Mouse (Mus musculus) macrophage (primary cell): ENCODE measurements around the gene Rps6ka1. TPM values are rescaled to one million over a fixed set of nuclear protein-coding genes. Genes with fewer than 3 reads are reported as not detected.
"Not testable (repeated sequence)": the region's sequence is repeated elsewhere in the genome, so short reads cannot be mapped to it uniquely, and the experiment has no call there.

ENCODE experiments used
- H3K27ac ChIP-seq: fragments of 350-480 bp; formaldehyde crosslinking; 2 replicates; pipeline ENCODE4 v1.9.0; 2021
- H3K36me3 ChIP-seq: fragments of 350-480 bp; formaldehyde crosslinking; 2 replicates; pipeline ENCODE4 v1.9.0; 2021; ENCODE audit errors: inconsistent target
- H3K4me3 ChIP-seq: fragments of 350-480 bp; formaldehyde crosslinking; 2 replicates; pipeline ENCODE4 v1.9.0; 2021; ENCODE audit errors: inconsistent target
- H3K79me2 ChIP-seq: fragments of 350-480 bp; formaldehyde crosslinking; 2 replicates; pipeline ENCODE4 v1.9.0; 2021; ENCODE audit errors: inconsistent target
- WGBS: methylation state at CpG from one replicate; pipeline ENCODE4 v1.1.7; 2026; ENCODE audit warnings: inconsistent platforms; ENCODE audit not compliant: missing documents; 5-methylcytosine and 5-hydroxymethylcytosine counted together
- polyA plus RNA-seq: library from polyadenylated mRNA; stranded (reverse); fragments of 250-400 nt; gene quantifications from 3 replicates; pipeline ENCODE4 v1.2.4, GENCODE M21; 2018; ENCODE audit warnings: inconsistent platforms

The Rps6ka1 gene
- polyA plus RNA-seq, 1 experiment from 2014 or later: 43.0 TPM

DNA sequence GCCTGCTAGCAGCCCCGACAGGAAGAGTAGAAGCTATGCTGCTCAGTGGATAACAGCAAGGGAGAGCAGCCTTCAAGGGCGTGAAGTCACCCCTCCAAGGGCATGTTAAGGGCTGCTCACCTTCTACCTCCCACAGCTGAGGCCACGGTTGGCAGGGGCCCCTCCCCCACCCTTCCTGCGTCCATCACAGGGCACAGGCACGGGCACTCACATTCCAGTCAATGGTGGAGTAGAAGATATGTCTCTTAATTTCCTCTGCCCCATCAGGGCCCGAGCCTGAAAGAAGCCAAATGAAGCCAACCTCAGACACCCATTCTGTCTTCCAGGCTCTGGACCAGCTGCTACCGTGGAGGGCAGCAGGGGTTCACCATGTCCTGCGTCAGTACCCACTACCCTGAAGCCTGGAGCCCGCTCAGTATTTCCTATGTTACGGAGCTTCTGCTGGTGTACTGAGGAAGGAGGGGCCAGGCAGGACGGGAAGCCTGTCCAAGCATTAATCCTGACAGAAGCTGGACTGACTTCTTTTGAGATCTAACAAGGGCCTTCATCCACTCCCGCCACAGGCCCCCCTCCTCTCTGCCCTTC lies 23.7 kb downstream of the Rps6ka1 start:
- Histone ChIP-seq H3K36me3 (peaks cover 92% of the 10 kb centered on the region), H3K4me3 (no peak overlapping the region), H3K79me2 (peaks cover 8% of the 10 kb centered on the region; the same call in 1 of the 2 replicates), H3K27ac (no peak overlapping the region)
- 88% methylated on average over 12 of the region's 12 CpGs for WGBS

DNA sequence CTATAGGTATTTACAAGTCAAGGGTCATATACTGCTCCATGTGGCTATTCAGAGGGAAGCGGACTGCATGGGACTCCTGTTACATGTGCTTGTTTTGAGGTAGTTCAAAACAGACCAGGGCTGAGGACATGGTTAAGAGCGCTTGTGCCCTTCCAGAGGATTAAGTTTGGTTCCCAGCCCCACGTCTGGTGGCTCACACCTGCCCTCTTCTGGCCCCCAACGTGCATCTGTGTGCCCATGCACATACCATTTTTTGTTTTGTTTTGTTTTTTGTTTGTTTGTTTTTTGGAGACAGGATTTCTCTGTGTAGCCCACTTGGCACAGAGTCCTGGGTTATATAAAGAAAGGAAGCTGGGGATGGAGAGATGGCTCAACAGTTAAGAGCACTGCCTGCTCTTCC lies 30.1 kb downstream of the Rps6ka1 start:
- Histone ChIP-seq H3K79me2 (peaks cover 60% of the 10 kb centered on the region; the same call in 1 of the 2 replicates), H3K27ac (no peak overlapping the region), H3K4me3 (no peak overlapping the region), H3K36me3 (peaks cover 86% of the 10 kb centered on the region)
- WGBS: 78% methylated on average over 4 of the region's 4 CpGs

GRCm38 (mm10) chr4:133854621-133855020 lies 33.0 kb downstream of the Rps6ka1 start:
- H3K79me2 ChIP-seq: peaks cover 59% of the 10 kb centered on the region; the same call in 1 of the 2 replicates
- no peak overlapping the region for H3K4me3 ChIP-seq
- WGBS: 92% methylated on average over 3 of the region's 4 CpGs
- H3K27ac ChIP-seq: no peak overlapping the region
- peaks cover 77% of the 10 kb centered on the region for H3K36me3 ChIP-seq

- H3K79me2 ChIP-seq: peaks cover 50% of the 10 kb centered on the region; the same call in 1 of the 2 replicates
- 91% methylated on average over 10 of the region's 10 CpGs for WGBS
- no peak overlapping the region for H3K4me3 ChIP-seq
- no peak overlapping the region for H3K27ac ChIP-seq
- peaks cover 74% of the 10 kb centered on the region for H3K36me3 ChIP-seq
Observed at GRCm38 (mm10) chr4:133853630-133854029, 34.0 kb downstream of the Rps6ka1 start.

GRCm38 (mm10) chr4:133846625-133847024 lies 41.0 kb downstream of the Rps6ka1 start:
- peaks cover 46% of the 10 kb centered on the region for H3K36me3 ChIP-seq
- WGBS: 46% methylated on average over 1 of the region's 1 CpGs
- no peaks in the 10 kb centered on the region for H3K79me2 ChIP-seq
- H3K4me3 ChIP-seq: no peak overlapping the region
- no peak overlapping the region for H3K27ac ChIP-seq

- H3K36me3 ChIP-seq: peaks cover 31% of the 10 kb centered on the region
- 93% methylated on average over 9 of the region's 9 CpGs for WGBS
- no peaks in the 10 kb centered on the region for H3K79me2 ChIP-seq
- no peak overlapping the region for H3K27ac ChIP-seq
- H3K4me3 ChIP-seq: no peak overlapping the region
Observed at GRCm38 (mm10) chr4:133845060-133845459, 42.5 kb downstream of the Rps6ka1 start.

GRCm38 (mm10) chr4:133844209-133844841 lies 43.3 kb downstream of the Rps6ka1 start:
- 24% methylated on average over 14 of the region's 14 CpGs for WGBS

DNA sequence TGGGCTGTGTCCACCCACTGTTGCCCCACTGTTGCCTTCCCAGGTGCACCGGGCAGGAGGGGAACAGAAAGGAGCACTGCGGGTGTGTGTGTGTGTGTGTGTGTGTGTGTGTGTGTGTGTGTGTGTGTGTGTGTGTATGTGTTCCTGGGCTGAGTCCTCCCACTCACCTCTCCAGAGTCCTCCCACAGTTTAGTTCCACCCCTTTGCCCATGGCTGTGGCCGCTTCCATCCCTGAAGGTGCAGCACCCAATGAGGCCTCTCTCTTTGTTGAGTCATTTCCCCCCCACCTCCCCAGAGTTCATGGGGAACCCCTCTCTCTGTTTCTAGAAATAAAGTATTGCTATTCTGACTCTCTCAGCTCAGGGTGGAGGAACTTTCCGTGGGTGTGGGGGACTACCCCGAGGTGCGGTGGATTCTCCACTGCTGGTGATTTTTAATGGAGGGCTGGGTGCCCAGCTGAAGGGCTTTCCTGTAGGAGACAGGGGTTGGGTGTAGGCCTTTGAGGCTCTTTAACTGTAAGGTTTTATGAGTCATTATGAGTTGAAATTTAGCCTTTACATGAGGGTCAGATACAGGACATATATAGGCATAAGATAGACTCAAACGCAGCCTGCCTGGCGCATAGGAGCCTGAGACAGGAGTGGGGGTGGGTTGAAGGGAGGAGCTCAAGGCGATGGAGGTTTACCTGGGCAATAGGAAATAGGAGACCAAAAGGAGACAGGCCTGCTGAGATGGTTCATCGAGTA lies 44.4 kb downstream of the Rps6ka1 start:
- H3K36me3 ChIP-seq: peaks cover 15% of the 10 kb centered on the region; the same call in 1 of the 2 replicates
- 47% methylated on average over 10 of the region's 10 CpGs for WGBS
- no peak overlapping the region for H3K4me3 ChIP-seq
- no peaks in the 10 kb centered on the region for H3K79me2 ChIP-seq
- H3K27ac ChIP-seq: no peak overlapping the region

More at GRCm38 (mm10) chr4:133844209-133844841, 43.3 kb downstream of the Rps6ka1 start:
- Histone ChIP-seq H3K4me3 (no peak overlapping the region), H3K36me3 (peaks cover 24% of the 10 kb centered on the region), H3K79me2 (no peaks in the 10 kb centered on the region), H3K27ac (no peak overlapping the region)

GRCm38 (mm10) chr4:133841756-133842483 lies 45.7 kb downstream of the Rps6ka1 start:
- H3K27ac ChIP-seq, H3K4me3 ChIP-seq, H3K36me3 ChIP-seq, H3K79me2 ChIP-seq: not testable (repeated sequence)
- WGBS: 54% methylated on average over 2 of the region's 7 CpGs

- Histone ChIP-seq H3K79me2 (no peaks in the 10 kb centered on the region), H3K4me3 (no peak overlapping the region), H3K36me3 (no peaks in the 10 kb centered on the region), H3K27ac (no peak overlapping the region)
- WGBS: 24% methylated on average over 9 of the region's 9 CpGs
Observed at GRCm38 (mm10) chr4:133841035-133841434, 46.6 kb downstream of the Rps6ka1 start.

GRCm38 (mm10) chr4:133840501-133840900 lies 47.1 kb downstream of the Rps6ka1 start:
- Histone ChIP-seq H3K79me2 (no peaks in the 10 kb centered on the region), H3K27ac (no peak overlapping the region), H3K36me3 (no peaks in the 10 kb centered on the region), H3K4me3 (no peak overlapping the region)
- WGBS: 71% methylated on average over 7 of the region's 7 CpGs

- no peak overlapping the region for H3K4me3 ChIP-seq
- 74% methylated on average over 4 of the region's 4 CpGs for WGBS
- no peaks in the 10 kb centered on the region for H3K79me2 ChIP-seq
- no peaks in the 10 kb centered on the region for H3K36me3 ChIP-seq
- H3K27ac ChIP-seq: no peak overlapping the region
Observed at GRCm38 (mm10) chr4:133839385-133839826, 48.2 kb downstream of the Rps6ka1 start.

DNA sequence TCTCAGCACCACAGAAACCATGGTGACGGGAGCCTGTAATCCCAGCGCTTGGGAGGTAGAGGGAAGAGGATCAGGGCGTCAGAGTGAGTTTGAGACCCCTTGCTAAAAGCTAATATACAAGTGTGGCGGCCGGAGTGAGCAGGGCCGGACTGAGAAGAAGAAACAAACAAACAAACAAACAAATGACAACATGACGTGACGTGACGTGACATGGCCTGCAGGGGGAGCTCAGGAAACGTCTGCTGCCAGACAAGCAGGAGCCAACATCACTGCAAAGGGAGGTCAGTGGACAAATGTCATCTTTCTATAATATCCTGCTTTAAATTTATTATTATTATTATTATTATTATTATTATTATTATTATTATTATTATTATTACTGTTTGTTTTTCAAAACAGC lies 51.0 kb downstream of the Rps6ka1 start:
- Histone ChIP-seq H3K79me2 (no peaks in the 10 kb centered on the region), H3K36me3 (no peaks in the 10 kb centered on the region), H3K4me3 (no peak overlapping the region), H3K27ac (no peak overlapping the region)
- 46% methylated on average over 10 of the region's 10 CpGs for WGBS

GRCm38 (mm10) chr4:133835211-133835610 lies 52.4 kb downstream of the Rps6ka1 start:
- H3K27ac ChIP-seq: no peak overlapping the region
- WGBS: 93% methylated on average over 4 of the region's 5 CpGs
- H3K36me3 ChIP-seq: no peaks in the 10 kb centered on the region
- no peaks in the 10 kb centered on the region for H3K79me2 ChIP-seq
- no peak overlapping the region for H3K4me3 ChIP-seq
